Mouse (Mus musculus): ENCODE measurements around the gene Top3a. TPM values are rescaled to one million over a fixed set of nuclear protein-coding genes. Genes with fewer than 3 reads are reported as not detected.

The Top3a gene
- polyA plus RNA-seq, 1 experiment from 2014 or later: 15.7 TPM

- no peak overlapping the region for H3K9ac ChIP-seq
- no peaks in the 10 kb centered on the region for H3K9me3 ChIP-seq (replicated peaks)
- H3K36me3 ChIP-seq: peaks cover 30% of the 10 kb centered on the region
Measured at GRCm38 (mm10) chr11:60800892-60801291, 23.7 kb upstream of the Top3a start.

GRCm38 (mm10) chr11:60799977-60800376, 22.8 kb upstream of the Top3a start:
- ATAC-seq (ENCODE audit: insufficient number of reproducible peaks, low FRiP score, low TSS enrichment, low read depth): no peak
- no peak overlapping the region for H3K9ac ChIP-seq
- WGBS: 83% methylated on average over 4 of the region's 4 CpGs
- H3K27me3 ChIP-seq: no peaks in the 10 kb centered on the region
- no peaks in the 10 kb centered on the region for H3K4me1 ChIP-seq
- no peak overlapping the region for H3K4me3 ChIP-seq (replicated peaks)
- no peaks in the 10 kb centered on the region for H3K9me3 ChIP-seq (replicated peaks)
- no peak overlapping the region for H3K27ac ChIP-seq (replicated peaks)
- no peak overlapping the region for H3K4me2 ChIP-seq (replicated peaks)
- H3K36me3 ChIP-seq: peaks cover 31% of the 10 kb centered on the region

More at GRCm38 (mm10) chr11:60800892-60801291, 23.7 kb upstream of the Top3a start:
- 75% methylated on average over 1 of the region's 1 CpGs for WGBS
- Histone ChIP-seq H3K4me2 (replicated peaks) (no peak overlapping the region), H3K4me1 (no peaks in the 10 kb centered on the region), H3K4me3 (replicated peaks) (no peak overlapping the region), H3K27me3 (no peaks in the 10 kb centered on the region), H3K27ac (replicated peaks) (no peak overlapping the region)
- no peak for ATAC-seq (ENCODE audit: insufficient number of reproducible peaks, low FRiP score, low TSS enrichment, low read depth)

- no peak for ATAC-seq (ENCODE audit: insufficient number of reproducible peaks, low FRiP score, low TSS enrichment, low read depth)
- peaks cover 47% of the 10 kb centered on the region for H3K36me3 ChIP-seq
- no peak overlapping the region for H3K27ac ChIP-seq (replicated peaks)
- H3K4me3 ChIP-seq (replicated peaks): no peak overlapping the region
- H3K9ac ChIP-seq: no peak overlapping the region
- H3K9me3 ChIP-seq (replicated peaks): no peaks in the 10 kb centered on the region
- H3K4me2 ChIP-seq (replicated peaks): no peak overlapping the region
- WGBS: 88% methylated on average over 11 of the region's 11 CpGs
- H3K4me1 ChIP-seq: no peaks in the 10 kb centered on the region
- no peaks in the 10 kb centered on the region for H3K27me3 ChIP-seq
Measured at GRCm38 (mm10) chr11:60796342-60796741, 19.2 kb upstream of the Top3a start.

GRCm38 (mm10) chr11:60790472-60790871, 13.3 kb upstream of the Top3a start:
- peaks cover 67% of the 10 kb centered on the region for H3K36me3 ChIP-seq
- 30% methylated on average over 2 of the region's 2 CpGs for WGBS
- H3K4me2 ChIP-seq (replicated peaks): no peak overlapping the region
- H3K4me3 ChIP-seq (replicated peaks): no peak overlapping the region
- ATAC-seq (ENCODE audit: insufficient number of reproducible peaks, low FRiP score, low TSS enrichment, low read depth): no peak
- H3K27me3 ChIP-seq: no peaks in the 10 kb centered on the region
- H3K4me1 ChIP-seq: no peaks in the 10 kb centered on the region
- no peaks in the 10 kb centered on the region for H3K9me3 ChIP-seq (replicated peaks)
- no peak overlapping the region for H3K9ac ChIP-seq
- H3K27ac ChIP-seq (replicated peaks): no peak overlapping the region

- no peaks in the 10 kb centered on the region for H3K4me1 ChIP-seq
- WGBS: 64% methylated on average over 1 of the region's 1 CpGs
- ATAC-seq (ENCODE audit: insufficient number of reproducible peaks, low FRiP score, low TSS enrichment, low read depth): no peak
- H3K36me3 ChIP-seq: peaks cover 79% of the 10 kb centered on the region
- no peak overlapping the region for H3K4me2 ChIP-seq (replicated peaks)
- no peak overlapping the region for H3K9ac ChIP-seq
- no peak overlapping the region for H3K4me3 ChIP-seq (replicated peaks)
- no peaks in the 10 kb centered on the region for H3K9me3 ChIP-seq (replicated peaks)
- no peaks in the 10 kb centered on the region for H3K27me3 ChIP-seq
- H3K27ac ChIP-seq (replicated peaks): no peak overlapping the region
Measured at GRCm38 (mm10) chr11:60787595-60787994, 10.4 kb upstream of the Top3a start.

GRCm38 (mm10) chr11:60784179-60784922, 7.2 kb upstream of the Top3a start:
- ATAC-seq (ENCODE audit: insufficient number of reproducible peaks, low FRiP score, low TSS enrichment, low read depth): no peak
- Histone ChIP-seq H3K4me3 (replicated peaks) (no peak overlapping the region), H3K4me2 (replicated peaks) (no peak overlapping the region), H3K9me3 (replicated peaks) (no peaks in the 10 kb centered on the region), H3K4me1 (peaks cover 30% of the 10 kb centered on the region), H3K27me3 (no peaks in the 10 kb centered on the region), H3K36me3 (peaks cover 68% of the 10 kb centered on the region), H3K9ac (no peak overlapping the region; the same call in 1 of the 2 replicates), H3K27ac (replicated peaks) (no peak overlapping the region)
- WGBS: 88% methylated on average over 8 of the region's 8 CpGs

GRCm38 (mm10) chr11:60779673-60780189, 2.6 kb upstream of the Top3a start:
- Histone ChIP-seq H3K9ac (peak overlapping the region; percentile 18; the same call in 1 of the 2 replicates), H3K4me3 (replicated peaks) (peak overlapping the region; percentile 17; the same call in 1 of the 2 replicates), H3K4me1 (peaks cover 65% of the 10 kb centered on the region), H3K4me2 (replicated peaks) (peak overlapping the region; percentile 37), H3K9me3 (replicated peaks) (no peaks in the 10 kb centered on the region), H3K27ac (replicated peaks) (no peak overlapping the region), H3K27me3 (no peaks in the 10 kb centered on the region), H3K36me3 (peaks cover 29% of the 10 kb centered on the region)
- 91% methylated on average over 10 of the region's 10 CpGs for WGBS
- no peak for ATAC-seq (ENCODE audit: insufficient number of reproducible peaks, low FRiP score, low TSS enrichment, low read depth)

GRCm38 (mm10) chr11:60777801-60778370, 721 bp upstream of the Top3a start:
- Histone ChIP-seq H3K4me1 (peaks cover 65% of the 10 kb centered on the region), H3K4me2 (replicated peaks) (peak overlapping the region; percentile 82), H3K27me3 (no peaks in the 10 kb centered on the region), H3K36me3 (peaks cover 15% of the 10 kb centered on the region; the same call in 1 of the 2 replicates), H3K4me3 (replicated peaks) (peak overlapping the region; percentile 75), H3K27ac (replicated peaks) (peak overlapping the region; percentile 91), H3K9ac (peak overlapping the region; percentile 60), H3K9me3 (replicated peaks) (no peaks in the 10 kb centered on the region)
- no peak for ATAC-seq (ENCODE audit: insufficient number of reproducible peaks, low FRiP score, low TSS enrichment, low read depth)
- WGBS: 23% methylated on average over 16 of the region's 16 CpGs

- peak overlapping the region; percentile 75 for H3K4me3 ChIP-seq (replicated peaks)
- H3K9me3 ChIP-seq (replicated peaks): no peaks in the 10 kb centered on the region
- peak overlapping the region; percentile 91 for H3K27ac ChIP-seq (replicated peaks)
- peak overlapping the region; percentile 82 for H3K4me2 ChIP-seq (replicated peaks)
- ATAC-seq (ENCODE audit: insufficient number of reproducible peaks, low FRiP score, low TSS enrichment, low read depth): no peak
- H3K36me3 ChIP-seq: peaks cover 15% of the 10 kb centered on the region; the same call in 1 of the 2 replicates
- peaks cover 53% of the 10 kb centered on the region for H3K4me1 ChIP-seq
- H3K9ac ChIP-seq: peak overlapping the region; percentile 60
- WGBS: 3% methylated on average over 17 of the region's 17 CpGs
- H3K27me3 ChIP-seq: no peaks in the 10 kb centered on the region
Measured at GRCm38 (mm10) chr11:60776107-60776828, 897 bp downstream of the Top3a start.

- H3K27ac ChIP-seq (replicated peaks): no peak overlapping the region
- peaks cover 15% of the 10 kb centered on the region; the same call in 1 of the 2 replicates for H3K36me3 ChIP-seq
- peak overlapping the region; percentile 75 for H3K4me3 ChIP-seq (replicated peaks)
- no peaks in the 10 kb centered on the region for H3K9me3 ChIP-seq (replicated peaks)
- H3K9ac ChIP-seq: no peak overlapping the region
- WGBS: 43% methylated on average over 6 of the region's 6 CpGs
- H3K4me2 ChIP-seq (replicated peaks): peak overlapping the region; percentile 82
- no peak for ATAC-seq (ENCODE audit: insufficient number of reproducible peaks, low FRiP score, low TSS enrichment, low read depth)
- H3K4me1 ChIP-seq: peaks cover 46% of the 10 kb centered on the region
- H3K27me3 ChIP-seq: no peaks in the 10 kb centered on the region
Measured at GRCm38 (mm10) chr11:60775578-60775977, 1.6 kb downstream of the Top3a start.

- ATAC-seq (ENCODE audit: insufficient number of reproducible peaks, low FRiP score, low TSS enrichment, low read depth): no peak
- Histone ChIP-seq H3K36me3 (peaks cover 9% of the 10 kb centered on the region; the same call in 1 of the 2 replicates), H3K4me1 (peaks cover 39% of the 10 kb centered on the region), H3K9ac (no peak overlapping the region), H3K4me2 (replicated peaks) (peak overlapping the region; percentile 82; the same call in 1 of the 2 replicates), H3K27me3 (no peaks in the 10 kb centered on the region), H3K27ac (replicated peaks) (no peak overlapping the region), H3K4me3 (replicated peaks) (0 out of 2 replicates have a peak overlapping the region, but pooled peaks have one; percentile 75), H3K9me3 (replicated peaks) (no peaks in the 10 kb centered on the region)
- WGBS: 68% methylated on average over 1 of the region's 1 CpGs
Measured at GRCm38 (mm10) chr11:60774841-60775240, 2.3 kb downstream of the Top3a start.
